Mouse (Mus musculus): ENCODE results near the gene Cd6.

Gene Cd6

DNA sequence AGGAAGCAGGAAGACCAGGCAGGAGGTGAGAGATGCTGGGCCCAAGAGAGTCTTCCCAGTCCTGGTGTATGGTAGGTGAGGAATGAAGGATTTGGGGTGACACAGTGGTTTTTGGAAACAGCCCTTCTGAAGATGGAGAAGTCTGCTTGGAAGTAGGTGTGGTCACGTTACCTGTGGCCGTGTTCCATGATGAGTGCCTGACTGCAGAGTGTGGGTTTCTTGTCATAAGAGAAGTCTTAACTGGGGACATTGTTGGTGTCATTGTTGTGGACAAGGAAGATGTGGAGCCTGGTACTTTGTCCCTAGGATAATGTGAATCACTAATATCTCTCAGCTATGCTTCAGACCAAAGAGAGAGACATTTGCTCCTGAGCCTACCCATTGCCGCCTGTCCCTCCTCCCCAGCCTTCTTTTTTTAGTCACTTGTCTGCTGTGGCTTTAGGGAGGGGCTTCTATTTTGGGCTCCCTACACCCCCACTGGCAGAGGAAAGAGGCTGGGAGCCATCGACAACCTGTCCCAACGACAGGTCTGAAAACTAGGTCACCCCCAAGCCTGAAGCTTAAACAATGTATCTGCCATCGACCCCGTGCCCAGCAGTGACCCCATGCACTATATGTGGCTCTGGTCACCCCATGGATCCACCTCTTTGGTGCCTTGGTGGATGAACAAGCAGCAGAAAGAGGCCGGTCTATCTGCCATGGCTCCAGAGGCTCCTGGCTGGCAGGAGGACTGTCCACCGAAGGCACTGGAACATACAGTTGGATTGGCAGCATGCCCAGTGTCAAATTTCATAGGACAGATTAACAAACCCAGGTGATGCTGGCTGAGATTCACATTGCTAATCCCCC is 69.7 kb downstream of the Cd6 start:
- DNase-seq = peak in 1 of 2 experiments; percentile 14

- no peak for DNase-seq
Observed at GRCm38 (mm10) chr19:10759525-10759924, 70.3 kb downstream of the Cd6 start.

DNA sequence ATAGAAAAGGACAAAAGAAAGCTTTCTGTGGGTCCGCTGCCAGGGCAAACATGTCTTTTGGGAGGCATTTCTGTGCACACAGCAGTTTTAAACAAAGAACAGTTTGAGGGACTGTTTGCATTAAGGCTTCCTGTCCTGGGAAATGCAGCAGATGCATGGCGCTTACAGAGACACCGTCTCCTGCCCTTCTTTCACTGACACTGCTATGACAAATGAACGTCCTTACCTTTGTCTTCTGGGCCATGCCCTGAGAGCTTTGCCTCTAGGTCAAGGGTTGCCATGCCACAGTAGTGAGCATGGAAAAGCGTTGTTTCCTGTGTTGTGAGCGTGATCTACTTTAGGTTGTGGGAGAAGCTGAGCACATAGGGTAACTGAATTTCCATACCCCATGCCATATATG is 71.2 kb downstream of the Cd6 start:
- DNase-seq = no peak

DNA sequence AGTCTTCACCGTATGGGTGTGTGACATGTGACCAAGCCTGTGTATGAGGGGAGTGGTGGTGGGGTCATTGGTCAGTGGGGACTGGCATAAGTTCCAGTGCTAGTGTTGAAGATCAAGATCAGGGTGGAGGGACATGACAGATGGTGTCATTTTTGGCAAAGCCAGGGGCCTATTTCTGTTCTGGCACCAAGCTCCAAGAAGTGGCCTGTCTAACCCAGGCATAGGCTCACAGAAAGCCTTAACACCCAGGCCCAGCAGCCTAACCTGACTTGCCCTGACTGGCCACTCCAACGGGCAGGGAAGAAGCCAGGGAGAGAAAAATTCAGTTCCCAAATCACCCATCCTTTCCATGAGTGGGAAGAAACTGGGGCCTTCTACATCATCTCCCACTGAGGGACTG is 72.3 kb downstream of the Cd6 start:
- DNase-seq = no peak

DNA sequence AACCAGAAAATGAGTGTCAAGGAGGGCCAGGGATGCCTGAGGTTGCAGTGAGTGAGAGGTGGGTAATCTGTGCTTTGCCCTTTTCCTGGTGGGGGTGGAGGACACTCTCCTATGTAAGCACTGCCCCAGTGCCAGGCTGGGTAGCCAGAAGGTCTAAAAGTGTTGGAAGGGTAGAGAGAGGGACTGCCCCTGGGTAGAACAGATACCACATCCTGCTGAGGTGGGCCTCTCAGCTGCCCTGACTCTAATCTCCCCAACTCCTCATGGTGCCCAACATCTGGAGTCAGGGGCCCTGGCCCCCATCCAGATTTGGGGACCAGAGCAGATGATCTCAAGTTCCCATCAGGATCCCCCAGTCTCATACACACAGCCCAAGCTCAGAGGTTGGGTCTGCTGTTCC is 72.7 kb downstream of the Cd6 start:
- DNase-seq = no peak

DNA sequence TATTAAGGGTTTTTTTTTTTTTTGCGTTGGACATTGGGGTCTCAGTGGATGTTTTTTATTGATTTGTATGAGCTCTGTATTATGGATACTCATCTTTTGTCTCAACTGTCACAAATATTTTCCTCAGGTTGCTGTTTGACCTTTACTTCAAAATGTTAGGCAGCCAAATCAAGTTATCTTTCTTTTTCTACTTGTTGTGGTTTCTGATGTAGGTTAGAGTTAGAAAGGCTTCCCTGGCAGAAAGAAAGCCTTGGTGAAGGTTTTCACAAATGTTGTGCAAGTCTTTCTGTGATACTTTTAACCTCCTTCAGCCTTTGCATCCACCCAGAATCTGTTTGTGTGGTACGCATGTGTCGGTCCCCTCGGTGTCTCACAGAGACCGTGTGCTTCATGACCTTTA is 77.2 kb downstream of the Cd6 start:
- no peak for DNase-seq

DNA sequence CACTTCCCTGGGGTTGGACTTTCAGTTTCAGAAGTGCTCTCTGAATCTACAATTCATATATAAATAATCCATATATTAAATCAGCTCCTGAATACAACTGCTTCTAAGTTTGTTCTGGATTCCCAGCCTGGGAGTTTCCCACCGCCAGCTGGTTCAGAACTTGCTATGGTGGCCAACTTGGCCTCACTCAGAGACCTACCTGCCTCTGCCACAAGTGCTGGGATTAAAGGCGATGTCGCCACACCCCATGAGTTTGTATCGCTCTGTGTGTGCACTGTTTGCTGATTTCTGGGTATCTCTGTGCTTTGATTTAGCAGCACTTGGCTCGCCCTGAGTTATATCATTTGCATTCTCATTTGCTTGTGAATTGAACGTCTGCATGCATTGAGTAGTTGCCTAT is 77.8 kb downstream of the Cd6 start:
- DNase-seq = no peak

DNA sequence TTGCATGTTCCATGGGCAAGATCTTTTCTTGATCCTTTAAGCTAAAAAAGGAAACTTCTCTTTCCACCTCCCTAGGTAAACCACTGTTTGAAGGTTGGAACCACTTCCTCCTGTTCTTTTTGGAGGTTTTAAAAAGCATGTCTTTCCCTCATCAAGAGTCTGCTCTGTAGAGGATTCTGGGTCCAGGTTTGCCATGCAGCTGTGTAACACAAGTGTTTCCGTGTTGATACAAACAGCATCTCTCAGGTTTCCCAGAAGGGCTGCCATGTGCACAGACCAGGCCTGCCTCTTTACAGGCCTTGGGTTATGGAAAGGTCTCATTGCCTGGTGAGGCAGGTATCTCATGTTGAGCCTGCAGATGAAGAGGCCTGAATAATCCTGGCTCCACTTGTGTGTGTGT is 78.3 kb downstream of the Cd6 start:
- no peak for DNase-seq

- no peak for DNase-seq
Observed at GRCm38 (mm10) chr19:10750161-10750560, 79.7 kb downstream of the Cd6 start.

DNA sequence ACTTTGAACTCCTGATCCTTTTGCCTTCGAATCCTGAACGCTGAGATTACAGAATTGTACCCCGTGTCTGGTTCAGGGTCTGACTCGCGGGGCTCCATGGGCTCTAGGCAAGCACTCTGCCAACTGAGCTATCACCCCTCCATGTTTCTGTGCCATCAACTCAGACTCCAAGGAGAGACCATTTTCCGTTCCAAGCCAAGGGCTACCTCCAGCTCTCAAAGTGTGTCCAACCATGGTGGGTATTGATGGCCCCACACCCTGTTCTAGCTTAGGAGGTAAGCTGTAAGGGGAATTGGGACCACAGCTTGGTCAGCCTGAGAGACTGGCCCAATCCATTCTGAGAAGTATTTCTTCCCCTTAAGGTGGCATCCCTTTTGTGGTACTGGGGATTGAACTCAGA is 80.6 kb downstream of the Cd6 start:
- DNase-seq = no peak

GRCm38 (mm10) chr19:10748401-10749102 is 81.3 kb downstream of the Cd6 start:
- no peak for DNase-seq

DNA sequence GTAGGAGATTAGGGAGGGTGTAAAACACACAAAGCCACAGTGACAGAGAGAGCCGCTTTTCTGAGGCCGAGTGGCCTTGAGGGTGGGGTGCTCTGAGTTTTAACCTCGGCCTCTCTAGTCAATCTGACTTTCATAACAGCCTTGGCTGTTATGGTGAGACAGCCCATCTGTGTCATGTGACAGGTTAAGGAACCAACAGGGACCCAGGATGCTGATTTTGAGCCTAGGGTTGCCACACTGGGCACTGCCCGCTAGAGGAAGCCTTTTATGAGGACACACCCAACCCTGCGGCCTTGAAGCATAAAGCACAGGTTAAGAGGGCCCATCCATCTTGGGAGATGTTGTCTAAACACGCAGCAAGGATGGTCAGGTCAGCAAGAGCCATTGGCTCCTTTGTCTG is 82.1 kb downstream of the Cd6 start:
- DNase-seq = no peak

- DNase-seq = no peak
Observed at GRCm38 (mm10) chr19:10747182-10747581, 82.7 kb downstream of the Cd6 start.

GRCm38 (mm10) chr19:10742565-10742964 is 87.3 kb downstream of the Cd6 start:
- no peak for DNase-seq

GRCm38 (mm10) chr19:10742145-10742544 is 87.7 kb downstream of the Cd6 start:
- no peak for DNase-seq

- DNase-seq = peak; percentile 46 to 69
Observed at GRCm38 (mm10) chr19:10740641-10741440, 89.0 kb downstream of the Cd6 start.

- DNase-seq = no peak
Observed at GRCm38 (mm10) chr19:10739916-10740315, 89.9 kb downstream of the Cd6 start.
